Comparison of ENCODE assay signal across 8 mouse cellular contexts in the genomic region with DNA sequence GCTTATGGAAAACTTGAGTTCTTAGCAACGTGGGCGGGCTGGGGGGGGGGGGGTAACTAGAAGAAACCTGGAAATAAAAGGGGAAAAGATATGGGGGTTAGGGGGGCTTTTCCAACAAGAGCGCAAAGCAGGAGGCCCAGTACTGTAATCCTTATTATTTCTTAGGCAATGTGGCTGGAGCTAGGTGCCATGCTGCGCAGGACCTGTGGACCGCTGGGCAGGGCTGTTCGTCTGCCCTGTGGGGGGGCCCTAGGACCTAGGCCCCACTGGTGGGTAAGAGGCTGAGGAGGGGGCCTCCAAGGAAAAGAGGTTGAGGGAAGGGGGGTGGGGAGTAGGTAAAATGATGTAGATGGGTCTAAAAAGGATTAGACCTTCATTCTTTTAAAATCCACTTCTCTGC. TPM values are rescaled to one million over a fixed set of nuclear protein-coding genes. Genes with fewer than 3 reads are reported as not detected.
DNase-seq lines count a peak whose midpoint lies in the region; ATAC-seq and TF ChIP-seq lines count a peak whose summit lies in the region.

No protein-coding gene starts in this region.

- no peaks in the 10 kb centered on the region for H3K9me3 ChIP-seq in embryonic facial prominence, embryonic 13.5 days
- no peaks in the 10 kb centered on the region for H3K9me3 ChIP-seq in hindbrain, postnatal 0 days (ENCODE audit: low read length)

- WGBS in liver, adult 2 months, result 10% methylated on average over 6 of the region's 6 CpGs
- WGBS in embryonic facial prominence, embryonic 13.5 days, result 6% methylated on average over 6 of the region's 6 CpGs
- WGBS in hindbrain, postnatal 0 days, result 3% methylated on average over 6 of the region's 6 CpGs

- no peak for DNase-seq in liver, adult 2 months (ENCODE audit: extremely low read depth, low read depth, low spot score)
- DNase-seq in liver, result no peak
- DNase-seq in hindbrain, postnatal 0 days (ENCODE audit: low spot score), result no peak
- no peak for DNase-seq in cerebellum, postnatal 4 days (ENCODE audit: low spot score in 2 of 2)
- DNase-seq in B cell, adult 2 months, result no peak
- no peak for DNase-seq in yolk sac, embryonic 10.5 days (ENCODE audit: low spot score)

- ATAC-seq in embryonic facial prominence, embryonic 13.5 days (ENCODE audit: insufficient number of reproducible peaks, insufficient read depth, low FRiP score, low TSS enrichment, low read depth), result no peak
- no peak for ATAC-seq in hindbrain, postnatal 0 days

- peaks cover 5% of the 10 kb centered on the region; the same call in 1 of the 2 replicates for H3K79me2 ChIP-seq in liver, adult 2 months (ENCODE audit: control insufficient read depth, insufficient read depth, low read length)
- no peaks in the 10 kb centered on the region for H3K79me2 ChIP-seq in myocyte (ENCODE audit: control insufficient read depth, insufficient read depth)

- peak overlapping the region; percentile 89 for H3K9ac ChIP-seq in liver, adult 2 months (ENCODE audit: low read depth, low read length)
- peak overlapping the region; percentile 73 for H3K9ac ChIP-seq in embryonic facial prominence, embryonic 13.5 days
- H3K9ac ChIP-seq in hindbrain, postnatal 0 days (replicated peaks; ENCODE audit: low read length), result peak overlapping the region; percentile 50

- H3K4me2 ChIP-seq in embryonic facial prominence, embryonic 13.5 days, result peak overlapping the region; percentile 83
- H3K4me2 ChIP-seq in hindbrain, postnatal 0 days (ENCODE audit: low read depth, low read length), result peak overlapping the region; percentile 80
- H3K4me2 ChIP-seq in myocyte (ENCODE audit: low read depth), result peak overlapping the region; percentile 87

- H3K27me3 ChIP-seq in liver, adult 2 months (ENCODE audit: control insufficient read depth, insufficient read depth, low read length), result no peaks in the 10 kb centered on the region
- no peaks in the 10 kb centered on the region for H3K27me3 ChIP-seq in embryonic facial prominence, embryonic 13.5 days
- H3K27me3 ChIP-seq in hindbrain, postnatal 0 days (ENCODE audit: insufficient read depth, low read length), result no peaks in the 10 kb centered on the region
- no peaks in the 10 kb centered on the region for H3K27me3 ChIP-seq in myocyte (ENCODE audit: control insufficient read depth, insufficient read depth, insufficient read length)

- no peak overlapping the region for H3ac ChIP-seq in myocyte (ENCODE audit: control insufficient read depth, insufficient read length)

- no peak overlapping the region for H3K27ac ChIP-seq in liver, adult 2 months (replicated peaks; ENCODE audit: insufficient read depth, low read depth, low read length)
- peak overlapping the region; percentile 85 for H3K27ac ChIP-seq in embryonic facial prominence, embryonic 13.5 days
- peak overlapping the region; percentile 71 for H3K27ac ChIP-seq in hindbrain, postnatal 0 days

- H3K4me3 ChIP-seq in liver, adult 2 months (ENCODE audit: insufficient read depth, low read depth, low read length), result peak overlapping the region; percentile 90
- peak overlapping the region; percentile 56 for H3K4me3 ChIP-seq in embryonic facial prominence, embryonic 13.5 days
- peak overlapping the region; percentile 53 for H3K4me3 ChIP-seq in hindbrain, postnatal 0 days (ENCODE audit: low read length)
- H3K4me3 ChIP-seq in myocyte, result peak overlapping the region; percentile 51

- TF ChIP-seq CTCF in liver, adult 2 months (IDR thresholded peaks at IDR 0.05; ENCODE audit: low read depth, low read length), result no peak
- no peak for TF ChIP-seq CTCF in hindbrain, postnatal 0 days (IDR thresholded peaks at IDR 0.05; ENCODE audit: low read depth)

- no peaks in the 10 kb centered on the region for H3K36me3 ChIP-seq in liver, adult 2 months (ENCODE audit: control insufficient read depth, insufficient read depth, low read length)
- peaks cover 8% of the 10 kb centered on the region for H3K36me3 ChIP-seq in embryonic facial prominence, embryonic 13.5 days
- no peaks in the 10 kb centered on the region for H3K36me3 ChIP-seq in hindbrain, postnatal 0 days (ENCODE audit: insufficient read depth, low read length)
- no peaks in the 10 kb centered on the region for H3K36me3 ChIP-seq in myocyte (ENCODE audit: control insufficient read depth, insufficient read depth)

- no peak for TF ChIP-seq POLR2A in liver, adult 2 months (IDR thresholded peaks at IDR 0.05; ENCODE audit: extremely low read depth, insufficient read depth, low read length)
- no peak for TF ChIP-seq POLR2A in myocyte (IDR thresholded peaks at IDR 0.05; ENCODE audit: insufficient read length, low read depth)

- peaks cover 5% of the 10 kb centered on the region; the same call in 1 of the 2 replicates for H3K4me1 ChIP-seq in liver, adult 2 months (ENCODE audit: control insufficient read depth, insufficient read depth, low read length)
- peaks cover 15% of the 10 kb centered on the region for H3K4me1 ChIP-seq in embryonic facial prominence, embryonic 13.5 days
- H3K4me1 ChIP-seq in hindbrain, postnatal 0 days (ENCODE audit: insufficient read depth, low read length), result peaks cover 4% of the 10 kb centered on the region; the same call in 1 of the 2 replicates

TF ChIP-seq in myocyte, 11 proteins besides CTCF, POLR2A, EP300 and RAD21:
- no peak for TF ChIP-seq E2F4 (IDR thresholded peaks at IDR 0.05; ENCODE audit: insufficient read depth)
- no peak for TF ChIP-seq TCF12 (IDR thresholded peaks at IDR 0.05; ENCODE audit: insufficient read depth, poor library complexity, severe bottlenecking)
- TF ChIP-seq SRF (IDR thresholded peaks at IDR 0.05; ENCODE audit: control insufficient read depth, insufficient read length, low read depth), result no peak
- TF ChIP-seq MAX (IDR thresholded peaks at IDR 0.05; ENCODE audit: low read depth), result no peak

RNA-seq across cellular contexts. Expression of gene Coq8b, which starts 0.5 kb away (rescaled TPM):
- total RNA-seq in liver, adult 2 months (2014; rRNA removed), result 11.9 and 16.6 TPM in 2 replicates
- polyA plus RNA-seq in liver, adult 2 months (2012; rRNA removed), result 35.2 and 36.2 TPM in 2 replicates
- 19.0 and 20.5 TPM in 2 replicates for polyA plus RNA-seq in embryonic facial prominence, embryonic 13.5 days (2015; fragmentation: Nextera tagmentation; extraction: Ambion mirVana)
- 26.5 and 27.6 TPM in 2 replicates for total RNA-seq in hindbrain, postnatal 0 days (2014; rRNA removed)
- 16.7 and 20.4 TPM in 2 replicates for polyA plus RNA-seq in hindbrain, postnatal 0 days (2015; fragmentation: Nextera tagmentation; extraction: Ambion mirVana)
- polyA plus RNA-seq in myocyte (2012; fragmentation: generic; extraction: Trizol), result 19.1 TPM

RNA-seq across cellular contexts. Expression of gene Itpkc, which starts 4.8 kb away (rescaled TPM):
- 3.5 and 6.0 TPM in 2 replicates for total RNA-seq in liver, adult 2 months (2014; rRNA removed)
- 4.0 and 5.8 TPM in 2 replicates for polyA plus RNA-seq in liver, adult 2 months (2012; rRNA removed)
- polyA plus RNA-seq in embryonic facial prominence, embryonic 13.5 days (2015; fragmentation: Nextera tagmentation; extraction: Ambion mirVana), result 5.7 and 8.3 TPM in 2 replicates
- 14.3 and 18.8 TPM in 2 replicates for total RNA-seq in hindbrain, postnatal 0 days (2014; rRNA removed)
- polyA plus RNA-seq in hindbrain, postnatal 0 days (2015; fragmentation: Nextera tagmentation; extraction: Ambion mirVana), result 3.3 and 4.0 TPM in 2 replicates
- polyA plus RNA-seq in myocyte (2012; fragmentation: generic; extraction: Trizol), result 7.1 TPM

RNA-seq across cellular contexts. Expression of gene Numbl, which starts 24.9 kb away (rescaled TPM):
- 0.46 and 0.74 TPM in 2 replicates for total RNA-seq in liver, adult 2 months (2014; rRNA removed)
- polyA plus RNA-seq in liver, adult 2 months (2012; rRNA removed), result 0.62 and 1.5 TPM in 2 replicates
- polyA plus RNA-seq in embryonic facial prominence, embryonic 13.5 days (2015; fragmentation: Nextera tagmentation; extraction: Ambion mirVana), result 33.8 and 35.7 TPM in 2 replicates
- 140 and 161 TPM in 2 replicates for total RNA-seq in hindbrain, postnatal 0 days (2014; rRNA removed)
- 55.9 and 59.5 TPM in 2 replicates for polyA plus RNA-seq in hindbrain, postnatal 0 days (2015; fragmentation: Nextera tagmentation; extraction: Ambion mirVana)
- 28.8 TPM for polyA plus RNA-seq in myocyte (2012; fragmentation: generic; extraction: Trizol)

RNA-seq across cellular contexts. Expression of gene Snrpa, which starts 37.2 kb away (rescaled TPM):
- 10.5 and 17.0 TPM in 2 replicates for total RNA-seq in liver, adult 2 months (2014; rRNA removed)
- polyA plus RNA-seq in liver, adult 2 months (2012; rRNA removed), result 76.8 and 79.1 TPM in 2 replicates
- 292 and 298 TPM in 2 replicates for polyA plus RNA-seq in embryonic facial prominence, embryonic 13.5 days (2015; fragmentation: Nextera tagmentation; extraction: Ambion mirVana)
- total RNA-seq in hindbrain, postnatal 0 days (2014; rRNA removed), result 128 and 131 TPM in 2 replicates
- 142 and 147 TPM in 2 replicates for polyA plus RNA-seq in hindbrain, postnatal 0 days (2015; fragmentation: Nextera tagmentation; extraction: Ambion mirVana)
- 166 TPM for polyA plus RNA-seq in myocyte (2012; fragmentation: generic; extraction: Trizol)

RNA-seq across cellular contexts. Expression of gene BC024978, which starts 37.7 kb away (rescaled TPM):
- total RNA-seq in liver, adult 2 months (2014; rRNA removed), result 3.9 and 4.2 TPM in 2 replicates
- 10.2 and 13.8 TPM in 2 replicates for polyA plus RNA-seq in liver, adult 2 months (2012; rRNA removed)
- 4.1 and 4.5 TPM in 2 replicates for polyA plus RNA-seq in embryonic facial prominence, embryonic 13.5 days (2015; fragmentation: Nextera tagmentation; extraction: Ambion mirVana)
- 5.5 and 6.1 TPM in 2 replicates for total RNA-seq in hindbrain, postnatal 0 days (2014; rRNA removed)
- polyA plus RNA-seq in hindbrain, postnatal 0 days (2015; fragmentation: Nextera tagmentation; extraction: Ambion mirVana), result 2.1 and 2.5 TPM in 2 replicates
- 5.2 TPM for polyA plus RNA-seq in myocyte (2012; fragmentation: generic; extraction: Trizol)

Comparison
In these comparisons a context has a peak if more than half of its experiments do, and no peak if none do; other contexts are left out.
1. RNA of gene Numbl, which starts 24.9 kb away (polyA plus RNA-seq): 55.9 to 59.5 TPM in hindbrain, postnatal 0 days, 33.8 to 35.7 TPM in embryonic facial prominence, embryonic 13.5 days and 28.8 TPM in myocyte (single experiment); 0.62 to 1.5 TPM in liver, adult 2 months; every median in the first group is over 10 times any median in the second.
2. Peak in every context shown above with its lines, with median percentiles within 50 percentile points of each other: H3K4me3 ChIP-seq, H3K9ac ChIP-seq and H3K4me2 ChIP-seq.